Mouse (Mus musculus): Measurements from ENCODE around the gene Mbd4. TPM values are rescaled to one million over a fixed set of nuclear protein-coding genes. Genes with fewer than 3 reads are reported as not detected.
"Not testable (repeated sequence)": the region's sequence is repeated elsewhere in the genome, so short reads cannot be mapped to it uniquely, and the experiment has no call there.

Gene Mbd4
- polyA plus RNA-seq, 1 experiment from 2014 or later: 14.6 TPM

- Histone ChIP-seq H3K9me3 (replicated peaks; ENCODE audit: control insufficient read depth, low read length) (no peaks in the 10 kb centered on the region), H3K36me3 (ENCODE audit: control insufficient read depth, insufficient read depth, low read length) (no peaks in the 10 kb centered on the region), H3K27ac (ENCODE audit: low read depth, low read length) (no peak overlapping the region), H3K4me1 (ENCODE audit: control insufficient read depth, insufficient read depth, low read length) (no peaks in the 10 kb centered on the region; the same call in 1 of the 2 replicates), H3K9ac (ENCODE audit: low read depth, low read length) (no peak overlapping the region), H3K27me3 (ENCODE audit: control insufficient read depth, insufficient read depth, low read length) (no peaks in the 10 kb centered on the region), H3K4me3 (ENCODE audit: low read depth, low read length) (no peak overlapping the region), H3K4me2 (no peak overlapping the region)
- ATAC-seq (replicated peaks; ENCODE audit: insufficient number of reproducible peaks, low FRiP score, low TSS enrichment): no peak
These were observed 19.3 kb downstream of the Mbd4 start for GRCm38 (mm10) chr6:115833861-115834260.

- Histone ChIP-seq H3K27me3 (ENCODE audit: control insufficient read depth, insufficient read depth, low read length) (no peaks in the 10 kb centered on the region), H3K4me2 (no peak overlapping the region), H3K9ac (ENCODE audit: low read depth, low read length) (no peak overlapping the region), H3K36me3 (ENCODE audit: control insufficient read depth, insufficient read depth, low read length) (no peaks in the 10 kb centered on the region), H3K27ac (ENCODE audit: low read depth, low read length) (no peak overlapping the region), H3K4me3 (ENCODE audit: low read depth, low read length) (no peak overlapping the region), H3K9me3 (replicated peaks; ENCODE audit: control insufficient read depth, low read length) (no peaks in the 10 kb centered on the region), H3K4me1 (ENCODE audit: control insufficient read depth, insufficient read depth, low read length) (no peaks in the 10 kb centered on the region)
- ATAC-seq (replicated peaks; ENCODE audit: insufficient number of reproducible peaks, low FRiP score, low TSS enrichment): no peak
- WGBS (ENCODE audit: insufficient replicate concordance): 85% methylated on average over 2 of the region's 2 CpGs
These were observed 20.9 kb downstream of the Mbd4 start for GRCm38 (mm10) chr6:115832152-115832850.

- no peak for ATAC-seq (replicated peaks; ENCODE audit: insufficient number of reproducible peaks, low FRiP score, low TSS enrichment)
- Histone ChIP-seq H3K36me3 (ENCODE audit: control insufficient read depth, insufficient read depth, low read length) (no peaks in the 10 kb centered on the region), H3K9me3 (replicated peaks; ENCODE audit: control insufficient read depth, low read length) (no peaks in the 10 kb centered on the region), H3K27me3 (ENCODE audit: control insufficient read depth, insufficient read depth, low read length) (no peaks in the 10 kb centered on the region), H3K4me3 (ENCODE audit: low read depth, low read length) (no peak overlapping the region), H3K4me2 (no peak overlapping the region), H3K9ac (ENCODE audit: low read depth, low read length) (no peak overlapping the region), H3K4me1 (ENCODE audit: control insufficient read depth, insufficient read depth, low read length) (no peaks in the 10 kb centered on the region), H3K27ac (ENCODE audit: low read depth, low read length) (no peak overlapping the region)
- 77% methylated on average over 6 of the region's 6 CpGs for WGBS (ENCODE audit: insufficient replicate concordance)
These were observed 22.2 kb downstream of the Mbd4 start for GRCm38 (mm10) chr6:115830779-115831601.

- not testable (repeated sequence) for H3K9me3 ChIP-seq (replicated peaks; ENCODE audit: control insufficient read depth, low read length)
- peak overlapping the region; percentile 22; the same call in 1 of the 2 replicates for H3K4me3 ChIP-seq (ENCODE audit: low read depth, low read length)
- peak overlapping the region; percentile 53 for H3K4me2 ChIP-seq
These were observed 29.2 kb downstream of the Mbd4 start for GRCm38 (mm10) chr6:115823850-115824464.

GRCm38 (mm10) chr6:115821216-115821993, 31.8 kb downstream of the Mbd4 start:
- Histone ChIP-seq H3K4me1 (ENCODE audit: control insufficient read depth, insufficient read depth, low read length) (no peaks in the 10 kb centered on the region), H3K9me3 (replicated peaks; ENCODE audit: control insufficient read depth, low read length) (no peaks in the 10 kb centered on the region), H3K27me3 (ENCODE audit: control insufficient read depth, insufficient read depth, low read length) (no peaks in the 10 kb centered on the region), H3K4me3 (ENCODE audit: low read depth, low read length) (no peak overlapping the region), H3K36me3 (ENCODE audit: control insufficient read depth, insufficient read depth, low read length) (no peaks in the 10 kb centered on the region), H3K4me2 (no peak overlapping the region), H3K27ac (ENCODE audit: low read depth, low read length) (no peak overlapping the region), H3K9ac (ENCODE audit: low read depth, low read length) (no peak overlapping the region)
- 72% methylated on average over 8 of the region's 8 CpGs for WGBS (ENCODE audit: insufficient replicate concordance)
- no peak for ATAC-seq (replicated peaks; ENCODE audit: insufficient number of reproducible peaks, low FRiP score, low TSS enrichment)

More at GRCm38 (mm10) chr6:115823850-115824464, 29.2 kb downstream of the Mbd4 start:
- H3K27me3 ChIP-seq (ENCODE audit: control insufficient read depth, insufficient read depth, low read length); H3K27ac ChIP-seq (ENCODE audit: low read depth, low read length); H3K9ac ChIP-seq (ENCODE audit: low read depth, low read length); H3K4me1 ChIP-seq (ENCODE audit: control insufficient read depth, insufficient read depth, low read length); H3K36me3 ChIP-seq (ENCODE audit: control insufficient read depth, insufficient read depth, low read length): not testable (repeated sequence)
- peak; percentile 87 for ATAC-seq (replicated peaks; ENCODE audit: insufficient number of reproducible peaks, low FRiP score, low TSS enrichment)
- WGBS (ENCODE audit: insufficient replicate concordance): 1% methylated on average over 4 of the region's 11 CpGs

GRCm38 (mm10) chr6:115818129-115818528, 35.0 kb downstream of the Mbd4 start:
- H3K27ac ChIP-seq (ENCODE audit: low read depth, low read length): no peak overlapping the region
- no peaks in the 10 kb centered on the region for H3K27me3 ChIP-seq (ENCODE audit: control insufficient read depth, insufficient read depth, low read length)
- WGBS (ENCODE audit: insufficient replicate concordance): 75% methylated on average over 2 of the region's 2 CpGs
- no peak overlapping the region for H3K4me2 ChIP-seq
- peaks cover 5% of the 10 kb centered on the region; the same call in 1 of the 2 replicates for H3K4me1 ChIP-seq (ENCODE audit: control insufficient read depth, insufficient read depth, low read length)
- no peak overlapping the region for H3K4me3 ChIP-seq (ENCODE audit: low read depth, low read length)
- ATAC-seq (replicated peaks; ENCODE audit: insufficient number of reproducible peaks, low FRiP score, low TSS enrichment): no peak
- H3K9ac ChIP-seq (ENCODE audit: low read depth, low read length): no peak overlapping the region
- H3K9me3 ChIP-seq (replicated peaks; ENCODE audit: control insufficient read depth, low read length): no peaks in the 10 kb centered on the region
- H3K36me3 ChIP-seq (ENCODE audit: control insufficient read depth, insufficient read depth, low read length): no peaks in the 10 kb centered on the region

GRCm38 (mm10) chr6:115815041-115815440, 38.1 kb downstream of the Mbd4 start:
- no peaks in the 10 kb centered on the region for H3K36me3 ChIP-seq (ENCODE audit: control insufficient read depth, insufficient read depth, low read length)
- no peak overlapping the region for H3K4me2 ChIP-seq
- H3K9ac ChIP-seq (ENCODE audit: low read depth, low read length): no peak overlapping the region
- no peak overlapping the region for H3K27ac ChIP-seq (ENCODE audit: low read depth, low read length)
- WGBS (ENCODE audit: insufficient replicate concordance): 75% methylated on average over 4 of the region's 4 CpGs
- no peak overlapping the region for H3K4me3 ChIP-seq (ENCODE audit: low read depth, low read length)
- H3K27me3 ChIP-seq (ENCODE audit: control insufficient read depth, insufficient read depth, low read length): no peaks in the 10 kb centered on the region
- ATAC-seq (replicated peaks; ENCODE audit: insufficient number of reproducible peaks, low FRiP score, low TSS enrichment): no peak
- H3K9me3 ChIP-seq (replicated peaks; ENCODE audit: control insufficient read depth, low read length): no peaks in the 10 kb centered on the region
- H3K4me1 ChIP-seq (ENCODE audit: control insufficient read depth, insufficient read depth, low read length): peaks cover 5% of the 10 kb centered on the region; the same call in 1 of the 2 replicates

GRCm38 (mm10) chr6:115814104-115814503, 39.1 kb downstream of the Mbd4 start:
- WGBS (ENCODE audit: insufficient replicate concordance): 23% methylated on average over 4 of the region's 4 CpGs
- ATAC-seq (replicated peaks; ENCODE audit: insufficient number of reproducible peaks, low FRiP score, low TSS enrichment): peak; percentile 47
- Histone ChIP-seq H3K4me2 (no peak overlapping the region), H3K27me3 (ENCODE audit: control insufficient read depth, insufficient read depth, low read length) (no peaks in the 10 kb centered on the region), H3K4me3 (ENCODE audit: low read depth, low read length) (no peak overlapping the region), H3K36me3 (ENCODE audit: control insufficient read depth, insufficient read depth, low read length) (no peaks in the 10 kb centered on the region), H3K4me1 (ENCODE audit: control insufficient read depth, insufficient read depth, low read length) (peaks cover 5% of the 10 kb centered on the region; the same call in 1 of the 2 replicates), H3K27ac (ENCODE audit: low read depth, low read length) (no peak overlapping the region), H3K9ac (ENCODE audit: low read depth, low read length) (no peak overlapping the region), H3K9me3 (replicated peaks; ENCODE audit: control insufficient read depth, low read length) (no peaks in the 10 kb centered on the region)

Data from heart, embryonic 11.5 days (tissue).